Comparison of ENCODE assay signal across 23 mouse cellular contexts in genomic region chr15:6647066-6647465, GRCm38 (mm10).
"Had no signal": no experiment of that assay in that cellular context is flagged by ENCODE, and none has a peak within 500 bp of the region (broad histone marks: within the 10 kb centered on the region; RNA-seq: fewer than 3 reads in every experiment).

No protein-coding gene starts in this region.

- H3K27me3 ChIP-seq: intestine, embryonic 15.5 days; kidney, embryonic 15.5 days; limb, embryonic 13.5 days; megakaryocyte, embryonic 14.5 days; neural tube, embryonic 12.5 days; neural tube, embryonic 15.5 days had no signal

- H3K9ac ChIP-seq: intestine, embryonic 15.5 days; kidney, embryonic 15.5 days; limb, embryonic 13.5 days; lung, embryonic 14.5 days; neural tube, embryonic 12.5 days; neural tube, embryonic 15.5 days had no signal

- DNase-seq: kidney, adult 11 months; kidney, adult 8-10 months; kidney, postnatal 14 days; kidney, postnatal 4 days; layer of hippocampus, adult 9-11 months; lung, embryonic 14.5 days; midbrain, embryonic 14.5 days; right cerebral cortex, adult 18-20 months; right cerebral cortex, postnatal 14 days; right cerebral cortex, postnatal 4 days; thymus, postnatal 36 days had no signal

- ATAC-seq: intestine, embryonic 15.5 days; lung, postnatal 0 days had no signal

- H3K36me3 ChIP-seq: intestine, embryonic 15.5 days; kidney, embryonic 15.5 days; limb, embryonic 10.5 days; limb, embryonic 13.5 days; neural tube, embryonic 12.5 days; neural tube, embryonic 15.5 days had no signal

- H3K27ac ChIP-seq: intestine, embryonic 15.5 days; kidney, embryonic 15.5 days; layer of hippocampus, adult 2 months; limb, embryonic 10.5 days; limb, embryonic 13.5 days; macrophage; neural tube, embryonic 12.5 days; neural tube, embryonic 15.5 days; stomach, postnatal 0 days had no signal

- H3K4me3 ChIP-seq: intestine, embryonic 15.5 days; kidney, embryonic 15.5 days; layer of hippocampus, adult 2 months; limb, embryonic 10.5 days; limb, embryonic 13.5 days; megakaryocyte, embryonic 14.5 days; neural tube, embryonic 12.5 days; neural tube, embryonic 15.5 days had no signal

- H3K4me1 ChIP-seq: intestine, embryonic 15.5 days; kidney, embryonic 15.5 days; limb, embryonic 10.5 days; limb, embryonic 13.5 days; neural tube, embryonic 12.5 days; neural tube, embryonic 15.5 days had no signal

- H3K9me3 ChIP-seq: intestine, embryonic 15.5 days; kidney, embryonic 15.5 days; limb, embryonic 10.5 days; limb, embryonic 13.5 days; megakaryocyte, embryonic 14.5 days; neural tube, embryonic 12.5 days; neural tube, embryonic 15.5 days had no signal

- H3K4me2 ChIP-seq: intestine, embryonic 15.5 days; kidney, embryonic 15.5 days; limb, embryonic 13.5 days; lung, embryonic 14.5 days; midbrain, embryonic 11.5 days; neural tube, embryonic 12.5 days; neural tube, embryonic 15.5 days had no signal
